Mouse (Mus musculus): ENCODE measurements around the gene Pdgfd. TPM values are rescaled to one million over a fixed set of nuclear protein-coding genes. Genes with fewer than 3 reads are reported as not detected.

The Pdgfd gene
- total RNA-seq, 2 experiments from 2014 or later: 1.9 TPM

GRCm38 (mm10) chr9:6325408-6325807, 157.0 kb downstream of the Pdgfd start:
- no peak for TF ChIP-seq CTCF (IDR thresholded peaks at IDR 0.05)
- Histone ChIP-seq H3K4me3 (no peak overlapping the region), H3K27ac (no peak overlapping the region)
- intact Hi-C loops (cut with DNase I): no loop called here
- no peak for DNase-seq (ENCODE audit: extremely low spot score in 1 of 2, low spot score in 2 of 2)

GRCm38 (mm10) chr9:6333499-6333898, 165.1 kb downstream of the Pdgfd start:
- intact Hi-C loops (cut with DNase I): no loop called here
- DNase-seq (ENCODE audit: extremely low spot score in 1 of 2, low spot score in 2 of 2): no peak
- H3K27ac ChIP-seq: no peak overlapping the region
- TF ChIP-seq CTCF (IDR thresholded peaks at IDR 0.05): no peak
- no peak overlapping the region for H3K4me3 ChIP-seq

- H3K27ac ChIP-seq: no peak overlapping the region
- no peak for TF ChIP-seq CTCF (IDR thresholded peaks at IDR 0.05)
- intact Hi-C loops (cut with DNase I): no loop called here
- DNase-seq (ENCODE audit: extremely low spot score in 1 of 2, low spot score in 2 of 2): no peak
- no peak overlapping the region for H3K4me3 ChIP-seq
These were observed 167.9 kb downstream of the Pdgfd start for GRCm38 (mm10) chr9:6336236-6336635.

- Histone ChIP-seq H3K4me3 (no peak overlapping the region), H3K27ac (no peak overlapping the region)
- no peak for DNase-seq (ENCODE audit: extremely low spot score in 1 of 2, low spot score in 2 of 2)
- no peak for TF ChIP-seq CTCF (IDR thresholded peaks at IDR 0.05)
- intact Hi-C loops (cut with DNase I): no loop called here
These were observed 169.5 kb downstream of the Pdgfd start for GRCm38 (mm10) chr9:6337891-6338290.

- DNase-seq (ENCODE audit: extremely low spot score in 1 of 2, low spot score in 2 of 2): no peak
- intact Hi-C loops (cut with DNase I): no loop called here
- no peak for TF ChIP-seq CTCF (IDR thresholded peaks at IDR 0.05)
- Histone ChIP-seq H3K4me3 (no peak overlapping the region), H3K27ac (no peak overlapping the region)
These were observed 170.0 kb downstream of the Pdgfd start for GRCm38 (mm10) chr9:6338344-6338743.

GRCm38 (mm10) chr9:6339394-6339793, 171.0 kb downstream of the Pdgfd start:
- TF ChIP-seq CTCF (IDR thresholded peaks at IDR 0.05): no peak
- no peak overlapping the region for H3K4me3 ChIP-seq
- no peak for DNase-seq (ENCODE audit: extremely low spot score in 1 of 2, low spot score in 2 of 2)
- intact Hi-C loops (cut with DNase I): no loop called here
- no peak overlapping the region for H3K27ac ChIP-seq

GRCm38 (mm10) chr9:6340750-6341149, 172.4 kb downstream of the Pdgfd start:
- Histone ChIP-seq H3K4me3 (no peak overlapping the region), H3K27ac (no peak overlapping the region)
- TF ChIP-seq CTCF (IDR thresholded peaks at IDR 0.05): no peak
- intact Hi-C loops (cut with DNase I): no loop called here
- DNase-seq (ENCODE audit: extremely low spot score in 1 of 2, low spot score in 2 of 2): no peak

GRCm38 (mm10) chr9:6342854-6343253, 174.5 kb downstream of the Pdgfd start:
- no peak for DNase-seq (ENCODE audit: extremely low spot score in 1 of 2, low spot score in 2 of 2)
- TF ChIP-seq CTCF (IDR thresholded peaks at IDR 0.05): no peak
- Histone ChIP-seq H3K27ac (no peak overlapping the region), H3K4me3 (no peak overlapping the region)
- intact Hi-C loops (cut with DNase I): no loop called here

GRCm38 (mm10) chr9:6344514-6344913, 176.1 kb downstream of the Pdgfd start:
- TF ChIP-seq CTCF (IDR thresholded peaks at IDR 0.05): no peak
- intact Hi-C loops (cut with DNase I): no loop called here
- H3K4me3 ChIP-seq: no peak overlapping the region
- no peak overlapping the region for H3K27ac ChIP-seq
- DNase-seq (ENCODE audit: extremely low spot score in 1 of 2, low spot score in 2 of 2): no peak

- DNase-seq (ENCODE audit: extremely low spot score in 1 of 2, low spot score in 2 of 2): no peak
- intact Hi-C loops (cut with DNase I): no loop called here
- H3K4me3 ChIP-seq: no peak overlapping the region
- no peak overlapping the region for H3K27ac ChIP-seq
- TF ChIP-seq CTCF (IDR thresholded peaks at IDR 0.05): no peak
These were observed 176.5 kb downstream of the Pdgfd start for GRCm38 (mm10) chr9:6344924-6345323.

- no peak overlapping the region for H3K4me3 ChIP-seq
- TF ChIP-seq CTCF (IDR thresholded peaks at IDR 0.05): no peak
- no peak overlapping the region for H3K27ac ChIP-seq
- intact Hi-C loops (cut with DNase I): no loop called here
- no peak for DNase-seq (ENCODE audit: extremely low spot score in 1 of 2, low spot score in 2 of 2)
These were observed 177.0 kb downstream of the Pdgfd start for GRCm38 (mm10) chr9:6345366-6345765.

GRCm38 (mm10) chr9:6353257-6353960, 185.0 kb downstream of the Pdgfd start:
- intact Hi-C loops (cut with DNase I): no loop called here
- no peak for DNase-seq (ENCODE audit: extremely low spot score in 1 of 2, low spot score in 2 of 2)
- Histone ChIP-seq H3K27ac (no peak overlapping the region), H3K4me3 (no peak overlapping the region)
- TF ChIP-seq CTCF (IDR thresholded peaks at IDR 0.05): no peak

- intact Hi-C loops (cut with DNase I): no loop called here
- no peak overlapping the region for H3K4me3 ChIP-seq
- H3K27ac ChIP-seq: no peak overlapping the region
- DNase-seq (ENCODE audit: extremely low spot score in 1 of 2, low spot score in 2 of 2): no peak
- TF ChIP-seq CTCF (IDR thresholded peaks at IDR 0.05): no peak
These were observed 192.4 kb downstream of the Pdgfd start for GRCm38 (mm10) chr9:6360795-6361194.

Data from left cerebral cortex, adult 2 months (tissue).